Mouse (Mus musculus) stomach, postnatal 0 days (tissue): ENCODE results near the gene Zbtb9. TPM values are rescaled to one million over a fixed set of nuclear protein-coding genes. Genes with fewer than 3 reads are reported as not detected.

Experiments used
- ATAC-seq: fragments of 200-750 bp; cut with Nextera tagmentation; 2 replicates; pipeline ENCODE4 v1.8.0; 2017; ENCODE audit not compliant: low FRiP score, low TSS enrichment
- DNase-seq: peaks from one replicate; pipeline ENCODE4 v3.0.0-alpha.2; 2016; ENCODE audit warnings: low spot score
- H3K27ac ChIP-seq: fragments of 300-500 bp; sonication (generic); replicated peaks from 2 replicates; pipeline ENCODE4 v1.5.1; 2014; ENCODE audit warnings: mild to moderate bottlenecking, control low read depth
- H3K27me3 ChIP-seq: fragments of 300-500 bp; sonication (generic); 2 replicates; pipeline ENCODE4 v1.6.1; 2014; ENCODE audit warnings: low read length; ENCODE audit not compliant: control insufficient read depth, insufficient read depth
- H3K36me3 ChIP-seq: fragments of 300-500 bp; sonication (generic); 2 replicates; pipeline ENCODE4 v1.6.1; 2014; ENCODE audit warnings: low read length, mixed read lengths; ENCODE audit not compliant: control insufficient read depth, insufficient read depth
- H3K4me1 ChIP-seq: fragments of 300-500 bp; sonication (generic); replicated peaks from 2 replicates; pipeline ENCODE4 v1.6.1; 2014; ENCODE audit warnings: antibody characterized with exemption; ENCODE audit not compliant: control insufficient read depth, insufficient read depth
- H3K4me2 ChIP-seq: fragments of 300-500 bp; sonication (generic); replicated peaks from 2 replicates; pipeline ENCODE4 v1.6.1; 2014; ENCODE audit warnings: low read depth, mild to moderate bottlenecking, control low read depth, moderate library complexity
- H3K4me3 ChIP-seq: fragments of 300-500 bp; sonication (generic); 2 replicates; pipeline ENCODE4 v1.5.1; 2014; ENCODE audit warnings: low read depth, low read length, control low read depth
- H3K9ac ChIP-seq: fragments of 300-500 bp; sonication (generic); 2 replicates; pipeline ENCODE4 v1.6.1; 2014; ENCODE audit warnings: mild to moderate bottlenecking, low read length, control low read depth, mixed read lengths
- H3K9me3 ChIP-seq: fragments of 300-500 bp; sonication (generic); 2 replicates; pipeline ENCODE4 v1.6.1; 2016; ENCODE audit warnings: low read length; ENCODE audit not compliant: control insufficient read depth
- CTCF ChIP-seq: IDR thresholded peaks from 2 replicates; pipeline ENCODE4 v1.5.1; 2016; ENCODE audit warnings: antibody characterized with exemption, low read depth, mild to moderate bottlenecking, moderate library complexity
- EP300 ChIP-seq: optimal IDR thresholded peaks from 2 replicates; pipeline ENCODE3; 2016; ENCODE audit warnings: antibody characterized with exemption
- WGBS: fragments of 180-500 bp; shearing (Covaris S2); extraction: QIAGEN DNeasy Blood & Tissue Kit; methylation state at CpG from one replicate; pipeline ENCODE4 v1.1.7; 2014; 5-methylcytosine and 5-hydroxymethylcytosine counted together
- polyA plus RNA-seq: library from polyadenylated mRNA; unstranded; fragments of >200 nt; fragmentation: Nextera tagmentation; extraction: Ambion mirVana; gene quantifications from 2 replicates; pipeline ENCODE4 v1.2.1, GENCODE M21; 2015

Zbtb9 gene
- polyA plus RNA-seq, 1 experiment from 2014 or later = 6.9 TPM

GRCm38 (mm10) chr17:27045164-27045563 lies 72.2 kb downstream of the Zbtb9 start:
- no peak for ATAC-seq

GRCm38 (mm10) chr17:27047762-27048444 lies 74.9 kb downstream of the Zbtb9 start:
- Histone ChIP-seq H3K4me1 (peaks cover 6% of the 10 kb centered on the region; the same call in 1 of the 2 replicates), H3K27me3 (no peaks in the 10 kb centered on the region), H3K9ac (peak overlapping the region; percentile 50), H3K4me2 (0 out of 2 replicates have a peak overlapping the region, but pooled peaks have one; percentile 17), H3K4me3 (no peak overlapping the region), H3K27ac (peak overlapping the region; percentile 94), H3K36me3 (no peaks in the 10 kb centered on the region), H3K9me3 (no peaks in the 10 kb centered on the region)
- DNase-seq (peak; percentile 80), ATAC-seq (peak; percentile 63)
- WGBS = 59% methylated on average over 14 of the region's 14 CpGs
- peak; percentile 71 for TF ChIP-seq CTCF
- no peak for TF ChIP-seq EP300

More at GRCm38 (mm10) chr17:27045164-27045563, 72.2 kb downstream of the Zbtb9 start:
- WGBS = 86% methylated on average over 6 of the region's 6 CpGs
- H3K27ac ChIP-seq = no peak overlapping the region
- H3K36me3 ChIP-seq = no peaks in the 10 kb centered on the region
- H3K27me3 ChIP-seq = no peaks in the 10 kb centered on the region
- H3K4me3 ChIP-seq = no peak overlapping the region
- no peaks in the 10 kb centered on the region for H3K9me3 ChIP-seq
- no peak overlapping the region for H3K4me2 ChIP-seq
- no peak for DNase-seq
- TF ChIP-seq EP300 = no peak
- TF ChIP-seq CTCF = no peak
- H3K4me1 ChIP-seq = no peaks in the 10 kb centered on the region; the same call in 1 of the 2 replicates
- no peak overlapping the region for H3K9ac ChIP-seq

DNA sequence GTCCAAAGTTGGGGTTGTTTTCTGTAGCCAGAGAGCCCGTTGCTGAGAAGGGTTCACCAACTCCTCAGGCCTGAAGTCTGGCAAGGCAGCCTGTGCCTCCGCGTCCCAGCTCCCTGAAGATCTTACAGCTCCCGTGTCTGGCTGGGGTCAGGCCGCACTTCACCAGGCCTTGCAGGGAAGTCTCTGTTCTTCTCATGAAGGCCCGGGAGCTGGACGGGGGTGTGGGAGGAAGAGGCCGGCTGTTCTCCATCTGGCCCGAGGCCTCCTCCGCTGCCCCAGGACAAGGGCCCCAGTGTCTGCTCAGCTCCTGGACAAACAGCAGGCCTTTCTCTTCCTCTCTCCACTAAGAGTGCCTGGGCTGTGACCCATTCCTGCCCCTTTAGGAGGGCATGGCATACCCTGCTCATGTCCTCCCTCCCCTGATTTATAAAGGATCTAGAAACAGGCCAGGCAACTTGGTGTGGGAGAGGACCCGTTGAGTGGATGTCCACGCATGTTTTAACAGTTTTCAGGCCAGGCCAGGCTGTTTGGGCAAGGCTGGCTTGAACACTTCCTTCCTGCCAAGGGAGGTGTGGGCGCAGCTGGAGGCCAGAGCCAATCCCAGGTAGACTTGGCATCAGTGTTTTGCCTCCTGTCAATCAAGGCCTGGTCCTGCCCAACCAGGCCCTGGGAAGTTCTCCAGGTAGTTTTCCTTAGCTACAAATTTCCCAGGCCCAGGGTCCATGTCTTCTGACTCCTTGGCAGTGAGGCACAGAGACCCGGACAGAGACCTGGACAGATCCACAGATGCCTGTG lies 75.7 kb downstream of the Zbtb9 start:
- TF ChIP-seq CTCF (no peak), EP300 (no peak)

DNA sequence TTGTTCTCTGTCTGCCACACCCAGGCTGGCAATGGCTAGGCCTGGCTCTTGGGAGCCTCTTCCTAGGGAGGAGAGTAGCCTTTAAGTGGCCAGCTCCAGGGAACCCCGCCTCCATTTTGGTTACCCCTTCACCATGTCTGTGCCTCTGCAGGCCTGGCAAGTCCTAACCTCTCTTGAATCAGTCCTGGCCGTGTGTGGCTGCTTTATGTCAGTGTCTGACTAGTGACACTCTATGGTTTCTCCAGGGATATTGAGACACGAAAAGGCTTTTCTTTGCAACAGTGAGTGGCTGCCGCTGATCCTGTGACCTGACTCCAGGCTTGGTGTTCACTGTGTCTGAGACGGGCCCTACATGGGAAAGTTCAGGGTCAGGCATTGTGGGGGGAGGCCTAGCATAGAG lies 77.9 kb downstream of the Zbtb9 start:
- DNase-seq (peak; percentile 29), ATAC-seq (no peak)
- Histone ChIP-seq H3K4me3 (no peak overlapping the region), H3K4me2 (0 out of 2 replicates have a peak overlapping the region, but pooled peaks have one; percentile 5), H3K36me3 (no peaks in the 10 kb centered on the region), H3K27ac (peak overlapping the region; percentile 75), H3K9ac (0 out of 2 replicates have a peak overlapping the region, but pooled peaks have one; percentile 27), H3K4me1 (peaks cover 6% of the 10 kb centered on the region; the same call in 1 of the 2 replicates), H3K9me3 (no peaks in the 10 kb centered on the region), H3K27me3 (no peaks in the 10 kb centered on the region)
- 60% methylated on average over 5 of the region's 5 CpGs for WGBS
- TF ChIP-seq CTCF (no peak), EP300 (no peak)

More for the DNA sequence above, 75.7 kb downstream of the Zbtb9 start:
- WGBS = 39% methylated on average over 14 of the region's 14 CpGs
- H3K4me3 ChIP-seq = no peak overlapping the region
- H3K27me3 ChIP-seq = no peaks in the 10 kb centered on the region
- no peaks in the 10 kb centered on the region for H3K9me3 ChIP-seq
- no peaks in the 10 kb centered on the region for H3K36me3 ChIP-seq
- H3K9ac ChIP-seq = peak overlapping the region; percentile 50
- DNase-seq (peak; percentile 78), ATAC-seq (peak; percentile 38)
- H3K4me1 ChIP-seq = peaks cover 6% of the 10 kb centered on the region; the same call in 1 of the 2 replicates
- H3K27ac ChIP-seq = peak overlapping the region; percentile 94
- H3K4me2 ChIP-seq = 0 out of 2 replicates have a peak overlapping the region, but pooled peaks have one; percentile 17

DNA sequence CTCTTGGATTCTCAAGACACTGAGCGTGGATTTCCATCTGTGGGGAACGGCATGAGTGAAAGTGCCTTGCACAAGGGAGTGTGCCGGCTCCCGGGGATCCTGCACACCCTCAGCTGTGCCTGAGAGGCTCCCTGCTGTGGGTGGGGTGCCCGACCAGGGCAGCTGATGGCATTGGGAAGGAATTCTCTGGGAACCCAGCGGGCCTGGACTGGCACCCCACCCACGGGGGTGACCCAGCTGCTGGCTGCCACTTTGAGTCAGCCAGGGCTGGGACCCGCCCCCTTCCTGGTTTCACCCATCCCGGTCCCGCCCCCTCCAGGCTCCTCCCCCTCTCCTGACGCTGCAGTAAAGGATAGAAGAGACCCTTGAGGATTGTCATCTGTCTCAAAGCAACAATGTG lies 78.5 kb downstream of the Zbtb9 start:
- TF ChIP-seq EP300 (no peak), CTCF (no peak)
- no peaks in the 10 kb centered on the region for H3K36me3 ChIP-seq
- no peaks in the 10 kb centered on the region for H3K9me3 ChIP-seq
- H3K27me3 ChIP-seq = no peaks in the 10 kb centered on the region
- no peak overlapping the region; the same call in 1 of the 2 replicates for H3K4me3 ChIP-seq
- peak overlapping the region; percentile 27; the same call in 1 of the 2 replicates for H3K9ac ChIP-seq
- WGBS = 42% methylated on average over 7 of the region's 11 CpGs
- peak overlapping the region; percentile 75 for H3K27ac ChIP-seq
- ATAC-seq = peak; percentile 55
- DNase-seq = peak; percentile 91
- H3K4me2 ChIP-seq = peak overlapping the region; percentile 38
- peaks cover 6% of the 10 kb centered on the region; the same call in 1 of the 2 replicates for H3K4me1 ChIP-seq
